Mouse (Mus musculus) olfactory bulb, adult 2 months (tissue): ENCODE data around the gene Ankrd39.

Experiments
- CTCF ChIP-seq: fragments of 200-500 bp; IDR thresholded peaks from 2 replicates; pipeline ENCODE4 v1.5.1; 2012; ENCODE audit warnings: low read depth, mild to moderate bottlenecking, low read length, moderate library complexity; ENCODE audit not compliant: insufficient read depth
- POLR2A ChIP-seq: fragments of 200-500 bp; IDR thresholded peaks from 2 replicates; pipeline ENCODE4 v1.6.1; 2012; ENCODE audit warnings: mild to moderate bottlenecking, low read depth, low read length, moderate library complexity; ENCODE audit not compliant: insufficient read depth

DNA sequence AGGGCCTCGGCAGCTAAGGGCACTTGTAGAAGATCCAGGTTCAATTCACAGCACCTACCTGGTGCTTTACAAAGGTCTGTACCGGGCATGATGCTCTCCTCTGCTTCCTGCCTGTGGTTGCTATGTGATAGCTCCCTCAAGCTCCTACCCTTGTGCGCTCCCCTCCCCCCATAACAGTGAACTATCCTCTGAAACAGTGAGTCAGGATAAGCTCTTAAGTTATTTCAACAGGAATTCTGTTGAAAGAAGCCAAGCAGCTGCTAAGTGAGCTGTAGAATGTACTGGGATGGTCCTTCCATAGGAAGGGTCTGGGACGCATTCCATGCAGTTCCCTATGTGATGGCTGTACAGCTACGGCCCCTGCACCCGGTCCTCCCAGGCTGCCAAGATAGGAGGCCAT is 13.7 kb downstream of the Ankrd39 start:
- no peak for TF ChIP-seq CTCF
- TF ChIP-seq POLR2A: no peak
